Mouse (Mus musculus): Measurements from ENCODE around the gene Gtf2h2. TPM values are rescaled to one million over a fixed set of nuclear protein-coding genes. Genes with fewer than 3 reads are reported as not detected.
"Not testable (repeated sequence)": the region's sequence is repeated elsewhere in the genome, so short reads cannot be mapped to it uniquely, and the experiment has no call there.

Gtf2h2 gene
- polyA plus RNA-seq, 1 experiment from 2014 or later = 91.5 TPM

DNA sequence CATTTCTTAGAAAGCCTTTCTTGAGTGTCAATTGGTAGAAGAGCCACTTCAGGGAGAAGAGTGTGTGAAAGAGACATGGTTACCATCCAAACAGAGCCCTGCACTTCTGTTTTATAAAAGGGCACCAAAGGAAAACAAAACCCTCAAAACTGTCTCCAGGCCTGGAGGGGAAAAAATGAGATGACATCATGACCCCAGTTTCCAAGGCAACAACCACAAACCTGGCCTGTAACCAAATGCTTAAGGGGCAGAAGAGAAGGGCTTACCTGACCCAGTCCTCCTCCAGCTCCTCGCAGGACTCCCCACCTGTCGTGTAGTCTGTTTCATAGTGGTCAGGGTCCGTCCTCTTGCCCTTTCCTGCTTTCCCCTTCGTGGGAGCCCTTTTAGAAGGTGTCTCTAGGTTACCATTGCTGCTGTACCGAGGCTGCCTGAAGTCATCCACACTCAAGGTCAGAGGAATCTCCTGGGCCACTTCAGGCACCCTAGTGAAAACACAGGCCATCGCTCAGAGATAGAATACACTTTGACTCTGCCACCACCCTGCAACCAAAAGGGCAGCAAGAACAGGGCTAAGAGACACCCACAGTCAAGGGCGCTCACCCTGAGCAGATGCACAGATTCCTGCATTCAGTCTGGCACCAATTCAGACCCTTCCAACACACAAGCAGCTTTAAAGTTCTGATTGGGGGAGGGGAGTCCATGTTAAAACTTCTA is 18.9 kb upstream of the Gtf2h2 start:
- Histone ChIP-seq H3K4me3 (ENCODE audit: low read depth, low read length) (no peak overlapping the region), H3K27me3 (ENCODE audit: control insufficient read depth, insufficient read depth, low read length) (no peaks in the 10 kb centered on the region), H3K36me3 (replicated peaks; ENCODE audit: control insufficient read depth, insufficient read depth, low read depth, low read length) (no peaks in the 10 kb centered on the region), H3K4me2 (ENCODE audit: low read depth, low read length) (no peak overlapping the region), H3K9me3 (replicated peaks; ENCODE audit: control insufficient read depth, low read length) (no peaks in the 10 kb centered on the region), H3K9ac (replicated peaks; ENCODE audit: low read length) (no peak overlapping the region), H3K27ac (replicated peaks; ENCODE audit: low read depth, low read length) (no peak overlapping the region), H3K4me1 (ENCODE audit: control insufficient read depth, insufficient read depth, low read length) (no peaks in the 10 kb centered on the region)
- DNase-seq (ENCODE audit: low spot score) = no peak
- WGBS = 80% methylated on average over 7 of the region's 7 CpGs
- ATAC-seq (replicated peaks; ENCODE audit: insufficient number of reproducible peaks, low FRiP score, low TSS enrichment, low read depth) = no peak

- not testable (repeated sequence) for H3K4me2 ChIP-seq (ENCODE audit: low read depth, low read length); H3K36me3 ChIP-seq (replicated peaks; ENCODE audit: control insufficient read depth, insufficient read depth, low read depth, low read length); H3K9ac ChIP-seq (replicated peaks; ENCODE audit: low read length); H3K27ac ChIP-seq (replicated peaks; ENCODE audit: low read depth, low read length); H3K9me3 ChIP-seq (replicated peaks; ENCODE audit: control insufficient read depth, low read length); H3K27me3 ChIP-seq (ENCODE audit: control insufficient read depth, insufficient read depth, low read length); H3K4me3 ChIP-seq (ENCODE audit: low read depth, low read length); ATAC-seq (replicated peaks; ENCODE audit: insufficient number of reproducible peaks, low FRiP score, low TSS enrichment, low read depth); DNase-seq (ENCODE audit: low spot score); H3K4me1 ChIP-seq (ENCODE audit: control insufficient read depth, insufficient read depth, low read length)
Measured at GRCm38 (mm10) chr13:100499625-100500024, 7.2 kb upstream of the Gtf2h2 start.

DNA sequence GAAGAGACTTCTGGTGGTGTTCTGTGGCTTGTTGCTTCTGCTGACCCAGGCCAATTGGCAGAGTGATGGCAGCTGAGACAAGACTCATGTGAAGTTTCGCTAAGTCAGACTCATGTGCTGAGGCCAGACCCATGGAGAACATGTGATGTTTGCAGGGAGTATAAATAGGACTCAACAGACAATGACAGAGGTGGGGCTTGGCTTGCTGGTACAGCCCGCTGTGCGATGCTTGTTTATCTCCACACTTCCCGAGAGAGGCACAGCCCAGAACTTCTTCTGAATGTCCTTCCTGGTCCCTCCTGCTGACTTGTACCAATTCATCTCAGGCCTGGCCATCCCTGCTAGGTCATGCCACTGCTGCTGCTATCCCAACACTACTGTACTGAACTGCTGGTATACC is 3.0 kb upstream of the Gtf2h2 start:
- Histone ChIP-seq H3K27ac (replicated peaks; ENCODE audit: low read depth, low read length) (no peak overlapping the region), H3K27me3 (ENCODE audit: control insufficient read depth, insufficient read depth, low read length) (no peaks in the 10 kb centered on the region), H3K9ac (replicated peaks; ENCODE audit: low read length) (no peak overlapping the region), H3K9me3 (replicated peaks; ENCODE audit: control insufficient read depth, low read length) (no peaks in the 10 kb centered on the region), H3K36me3 (replicated peaks; ENCODE audit: control insufficient read depth, insufficient read depth, low read depth, low read length) (no peaks in the 10 kb centered on the region), H3K4me2 (ENCODE audit: low read depth, low read length) (no peak overlapping the region), H3K4me3 (ENCODE audit: low read depth, low read length) (no peak overlapping the region), H3K4me1 (ENCODE audit: control insufficient read depth, insufficient read depth, low read length) (no peaks in the 10 kb centered on the region)
- DNase-seq (ENCODE audit: low spot score) = no peak
- no peak for ATAC-seq (replicated peaks; ENCODE audit: insufficient number of reproducible peaks, low FRiP score, low TSS enrichment, low read depth)
- WGBS = 93% methylated on average over 4 of the region's 4 CpGs

DNA sequence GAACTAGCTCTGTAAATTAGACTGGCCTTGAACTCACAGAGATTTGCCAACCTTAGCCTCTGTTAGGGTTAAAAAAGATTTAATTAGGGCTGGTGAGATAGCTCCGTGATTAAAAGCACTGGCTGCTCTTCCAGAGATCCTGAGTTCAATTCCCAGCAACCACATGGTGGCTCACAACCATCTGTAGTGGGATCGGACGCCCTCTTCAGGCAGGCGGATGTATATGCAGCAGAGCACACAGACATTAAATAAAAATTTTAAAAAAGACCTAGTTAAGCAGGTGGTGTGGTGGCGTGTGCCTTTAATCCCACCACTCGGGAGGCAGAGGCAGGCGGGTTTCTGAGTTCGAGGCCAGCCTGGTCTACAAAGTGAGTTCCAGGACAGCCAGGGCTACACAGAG is 2.0 kb upstream of the Gtf2h2 start:
- H3K4me3 ChIP-seq (ENCODE audit: low read depth, low read length); H3K27me3 ChIP-seq (ENCODE audit: control insufficient read depth, insufficient read depth, low read length); H3K9ac ChIP-seq (replicated peaks; ENCODE audit: low read length); H3K9me3 ChIP-seq (replicated peaks; ENCODE audit: control insufficient read depth, low read length); H3K27ac ChIP-seq (replicated peaks; ENCODE audit: low read depth, low read length); H3K36me3 ChIP-seq (replicated peaks; ENCODE audit: control insufficient read depth, insufficient read depth, low read depth, low read length); H3K4me1 ChIP-seq (ENCODE audit: control insufficient read depth, insufficient read depth, low read length); ATAC-seq (replicated peaks; ENCODE audit: insufficient number of reproducible peaks, low FRiP score, low TSS enrichment, low read depth); H3K4me2 ChIP-seq (ENCODE audit: low read depth, low read length); DNase-seq (ENCODE audit: low spot score): not testable (repeated sequence)
- 62% methylated on average over 8 of the region's 8 CpGs for WGBS

DNA sequence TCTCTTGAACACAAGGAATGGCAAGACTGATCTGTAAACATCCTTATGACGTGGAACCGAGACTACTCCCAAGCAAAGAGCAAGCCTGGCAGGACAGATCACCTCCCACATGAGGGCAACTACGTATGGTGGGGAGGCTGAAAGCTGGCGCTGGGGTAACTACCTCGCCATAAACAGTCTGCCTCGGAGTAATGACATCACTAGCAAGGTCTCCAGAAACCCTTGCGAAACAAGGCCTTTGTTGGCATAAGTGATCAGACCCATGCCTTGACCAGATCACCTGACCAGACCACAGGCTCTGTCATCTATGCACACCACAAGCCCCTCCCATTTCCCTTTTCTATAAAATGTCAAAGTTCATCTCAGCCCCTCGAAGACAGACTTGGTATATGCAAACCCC is 934 bp upstream of the Gtf2h2 start:
- no peaks in the 10 kb centered on the region for H3K36me3 ChIP-seq (replicated peaks; ENCODE audit: control insufficient read depth, insufficient read depth, low read depth, low read length)
- 78% methylated on average over 8 of the region's 8 CpGs for WGBS
- DNase-seq (ENCODE audit: low spot score) (no peak), ATAC-seq (replicated peaks; ENCODE audit: insufficient number of reproducible peaks, low FRiP score, low TSS enrichment, low read depth) (0 out of 2 replicates have a peak, but pooled peaks have one; percentile 16)
- no peaks in the 10 kb centered on the region for H3K4me1 ChIP-seq (ENCODE audit: control insufficient read depth, insufficient read depth, low read length)
- H3K4me2 ChIP-seq (ENCODE audit: low read depth, low read length) = no peak overlapping the region
- no peaks in the 10 kb centered on the region for H3K27me3 ChIP-seq (ENCODE audit: control insufficient read depth, insufficient read depth, low read length)
- no peak overlapping the region for H3K9ac ChIP-seq (replicated peaks; ENCODE audit: low read length)
- no peak overlapping the region for H3K27ac ChIP-seq (replicated peaks; ENCODE audit: low read depth, low read length)
- H3K9me3 ChIP-seq (replicated peaks; ENCODE audit: control insufficient read depth, low read length) = no peaks in the 10 kb centered on the region
- no peak overlapping the region for H3K4me3 ChIP-seq (ENCODE audit: low read depth, low read length)

- 18% methylated on average over 6 of the region's 6 CpGs for WGBS
- H3K27me3 ChIP-seq (ENCODE audit: control insufficient read depth, insufficient read depth, low read length) = no peaks in the 10 kb centered on the region
- no peaks in the 10 kb centered on the region for H3K4me1 ChIP-seq (ENCODE audit: control insufficient read depth, insufficient read depth, low read length)
- peak overlapping the region; percentile 36 for H3K4me2 ChIP-seq (ENCODE audit: low read depth, low read length)
- H3K9ac ChIP-seq (replicated peaks; ENCODE audit: low read length) = peak overlapping the region; percentile 90
- H3K9me3 ChIP-seq (replicated peaks; ENCODE audit: control insufficient read depth, low read length) = no peaks in the 10 kb centered on the region
- ATAC-seq (replicated peaks; ENCODE audit: insufficient number of reproducible peaks, low FRiP score, low TSS enrichment, low read depth) (no peak), DNase-seq (ENCODE audit: low spot score) (no peak)
- no peaks in the 10 kb centered on the region; the same call in 1 of the 2 replicates for H3K36me3 ChIP-seq (replicated peaks; ENCODE audit: control insufficient read depth, insufficient read depth, low read depth, low read length)
- no peak overlapping the region for H3K27ac ChIP-seq (replicated peaks; ENCODE audit: low read depth, low read length)
- peak overlapping the region; percentile 90 for H3K4me3 ChIP-seq (ENCODE audit: low read depth, low read length)
Measured at GRCm38 (mm10) chr13:100491623-100492022, 756 bp downstream of the Gtf2h2 start.

DNA sequence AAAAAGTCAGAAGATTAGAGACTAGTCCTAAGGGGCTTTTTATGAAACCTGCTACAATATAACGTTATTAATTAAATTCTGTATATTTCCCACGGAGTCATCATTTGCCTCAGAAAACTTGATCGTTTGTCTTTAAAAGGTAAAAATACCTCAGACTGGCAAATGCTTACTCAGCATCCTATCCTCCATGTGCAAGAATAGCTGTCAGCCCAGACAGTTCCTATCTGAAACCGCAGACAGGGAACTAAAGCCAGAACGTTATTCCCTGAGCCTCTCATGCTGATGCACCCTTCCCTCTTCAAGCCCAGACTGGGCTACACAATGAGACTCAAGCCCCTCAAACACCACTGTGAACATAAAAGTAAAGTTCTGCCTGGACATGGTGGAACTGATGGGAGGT is 2.0 kb downstream of the Gtf2h2 start:
- Histone ChIP-seq H3K9ac (replicated peaks; ENCODE audit: low read length) (no peak overlapping the region), H3K27me3 (ENCODE audit: control insufficient read depth, insufficient read depth, low read length) (no peaks in the 10 kb centered on the region), H3K27ac (replicated peaks; ENCODE audit: low read depth, low read length) (no peak overlapping the region), H3K4me3 (ENCODE audit: low read depth, low read length) (no peak overlapping the region), H3K36me3 (replicated peaks; ENCODE audit: control insufficient read depth, insufficient read depth, low read depth, low read length) (no peaks in the 10 kb centered on the region; the same call in 1 of the 2 replicates), H3K9me3 (replicated peaks; ENCODE audit: control insufficient read depth, low read length) (no peaks in the 10 kb centered on the region), H3K4me1 (ENCODE audit: control insufficient read depth, insufficient read depth, low read length) (no peaks in the 10 kb centered on the region), H3K4me2 (ENCODE audit: low read depth, low read length) (no peak overlapping the region)
- DNase-seq (ENCODE audit: low spot score) (no peak), ATAC-seq (replicated peaks; ENCODE audit: insufficient number of reproducible peaks, low FRiP score, low TSS enrichment, low read depth) (no peak)
- 90% methylated on average over 5 of the region's 5 CpGs for WGBS

GRCm38 (mm10) chr13:100483610-100484009 is 8.8 kb downstream of the Gtf2h2 start:
- Histone ChIP-seq H3K4me2 (ENCODE audit: low read depth, low read length) (no peak overlapping the region), H3K4me3 (ENCODE audit: low read depth, low read length) (no peak overlapping the region), H3K9ac (replicated peaks; ENCODE audit: low read length) (no peak overlapping the region), H3K9me3 (replicated peaks; ENCODE audit: control insufficient read depth, low read length) (no peaks in the 10 kb centered on the region), H3K27ac (replicated peaks; ENCODE audit: low read depth, low read length) (no peak overlapping the region), H3K36me3 (replicated peaks; ENCODE audit: control insufficient read depth, insufficient read depth, low read depth, low read length) (peaks cover 2% of the 10 kb centered on the region; the same call in 1 of the 2 replicates), H3K27me3 (ENCODE audit: control insufficient read depth, insufficient read depth, low read length) (no peaks in the 10 kb centered on the region), H3K4me1 (ENCODE audit: control insufficient read depth, insufficient read depth, low read length) (no peaks in the 10 kb centered on the region)
- ATAC-seq (replicated peaks; ENCODE audit: insufficient number of reproducible peaks, low FRiP score, low TSS enrichment, low read depth) (no peak), DNase-seq (ENCODE audit: low spot score) (no peak)
- 90% methylated on average over 7 of the region's 7 CpGs for WGBS
